Mouse (Mus musculus) CD4-positive, CD25-positive, alpha-beta regulatory T cell, adult 4 months (primary cell): ENCODE data around the gene Arfgap2. TPM values are rescaled to one million over a fixed set of nuclear protein-coding genes. Genes with fewer than 3 reads are reported as not detected.

Experiments used
- ATAC-seq: one replicate; pipeline ENCODE4 v1.8.0; 2017
- polyA plus RNA-seq, 2 experiments: library from polyadenylated mRNA; unstranded; fragments of 100-300 nt; shearing (Covaris generic); gene quantifications; one replicate each; pipeline ENCODE4 v1.2.1; 2017

The Arfgap2 gene
- polyA plus RNA-seq, 2 experiments from 2014 or later, result 87.2 to 143 TPM

GRCm38 (mm10) chr2:91308680-91309079 is 43.9 kb downstream of the Arfgap2 start:
- ATAC-seq, result no peak

GRCm38 (mm10) chr2:91309546-91309945 is 44.8 kb downstream of the Arfgap2 start:
- ATAC-seq, result no peak

DNA sequence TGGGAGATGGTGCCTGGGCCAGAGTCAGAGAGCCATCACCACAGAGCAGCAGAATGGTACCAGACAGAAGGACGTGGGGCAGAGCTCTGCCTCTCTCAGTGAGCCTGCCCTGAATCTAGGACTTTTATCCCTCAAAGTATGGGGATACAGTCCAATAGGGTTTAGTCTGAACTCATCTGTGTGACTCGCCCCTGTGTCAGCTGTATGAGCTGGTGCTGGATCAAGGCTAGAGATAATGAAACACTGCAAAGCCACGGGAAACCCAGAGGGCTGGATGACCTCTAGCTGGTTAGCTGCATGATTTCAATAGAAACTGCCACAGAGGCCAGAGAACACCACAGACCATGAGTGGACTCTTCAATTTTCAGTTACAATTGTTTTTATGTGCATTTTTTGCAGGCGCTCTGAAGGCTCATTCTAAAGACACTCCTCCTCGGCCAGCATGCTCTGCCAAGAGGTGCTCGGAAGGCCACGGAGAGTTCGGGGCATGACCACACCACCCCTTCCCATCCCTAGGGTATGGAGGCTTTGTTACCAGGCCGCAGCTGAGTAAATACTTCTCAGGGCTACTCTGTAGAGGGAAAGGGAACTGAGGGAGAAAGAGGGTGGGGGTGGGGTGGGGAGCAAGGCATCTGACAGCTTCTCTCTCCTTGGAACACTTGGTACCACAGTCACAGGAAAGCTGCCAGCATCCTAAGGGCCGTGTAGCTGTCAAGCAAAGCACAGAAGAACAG is 48.0 kb downstream of the Arfgap2 start:
- no peak for ATAC-seq

GRCm38 (mm10) chr2:91314184-91314583 is 49.4 kb downstream of the Arfgap2 start:
- ATAC-seq, result no peak

DNA sequence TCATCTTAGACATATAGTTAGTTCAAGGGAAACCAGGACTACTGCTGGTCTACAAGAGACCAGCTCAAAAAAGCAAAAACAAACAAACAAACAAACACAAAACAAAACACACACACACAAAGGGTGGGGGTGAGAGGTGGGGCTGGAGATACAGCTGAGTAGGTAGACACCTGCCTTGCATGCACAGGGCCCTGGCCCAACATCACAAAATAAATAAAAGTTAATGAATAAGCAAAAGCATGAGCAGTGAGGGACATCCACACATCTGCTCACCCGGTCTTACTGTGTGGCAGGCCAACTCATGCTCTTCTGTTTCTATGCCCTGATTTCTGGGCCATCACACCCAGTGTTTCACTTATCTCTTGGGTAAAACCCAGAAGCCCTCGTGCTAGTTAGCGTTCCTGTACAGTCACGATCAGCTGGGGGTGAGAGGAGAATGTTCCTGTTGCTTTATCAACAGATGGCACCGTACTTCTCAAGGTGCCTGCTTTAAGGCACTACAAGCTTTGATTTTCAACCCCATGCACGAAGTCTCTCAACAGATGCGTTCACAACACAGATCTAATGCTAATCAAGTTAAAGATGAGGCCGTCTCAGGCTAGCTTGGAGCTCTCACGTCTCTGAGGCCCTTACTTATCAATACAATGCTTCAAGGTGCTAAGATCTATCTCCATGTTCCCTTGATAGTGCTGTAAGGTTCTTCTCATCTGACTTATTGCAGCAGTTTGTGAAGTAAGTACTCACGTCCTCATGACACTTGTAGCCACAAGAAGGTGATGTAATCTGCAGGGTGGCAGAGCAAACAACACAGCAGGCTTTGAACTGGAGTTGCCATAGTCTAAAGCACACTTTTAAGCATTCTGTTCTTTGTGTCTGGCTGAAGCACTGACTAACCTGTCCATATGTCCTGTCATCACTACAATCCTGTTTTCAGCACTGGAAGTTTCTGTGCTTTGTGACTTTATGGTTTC is 56.1 kb downstream of the Arfgap2 start:
- ATAC-seq, result no peak

DNA sequence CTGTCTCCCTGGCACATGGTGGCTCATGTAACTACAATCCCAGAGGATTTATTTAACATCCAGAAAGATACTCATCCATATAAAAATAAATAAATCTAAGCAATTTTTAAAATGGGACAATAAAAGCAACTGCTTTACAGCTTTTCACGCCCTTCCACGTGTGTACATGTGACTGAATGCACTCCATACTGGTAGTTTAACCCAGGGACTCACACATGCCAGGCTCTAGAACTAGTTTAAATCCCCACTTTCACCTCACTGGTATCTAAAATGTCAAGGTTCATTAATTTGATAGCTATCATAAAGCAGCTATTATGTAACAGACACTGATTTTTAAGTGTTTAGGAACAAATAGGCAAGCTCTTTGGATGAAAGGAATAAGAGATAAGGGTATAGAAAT is 57.1 kb downstream of the Arfgap2 start:
- no peak for ATAC-seq

DNA sequence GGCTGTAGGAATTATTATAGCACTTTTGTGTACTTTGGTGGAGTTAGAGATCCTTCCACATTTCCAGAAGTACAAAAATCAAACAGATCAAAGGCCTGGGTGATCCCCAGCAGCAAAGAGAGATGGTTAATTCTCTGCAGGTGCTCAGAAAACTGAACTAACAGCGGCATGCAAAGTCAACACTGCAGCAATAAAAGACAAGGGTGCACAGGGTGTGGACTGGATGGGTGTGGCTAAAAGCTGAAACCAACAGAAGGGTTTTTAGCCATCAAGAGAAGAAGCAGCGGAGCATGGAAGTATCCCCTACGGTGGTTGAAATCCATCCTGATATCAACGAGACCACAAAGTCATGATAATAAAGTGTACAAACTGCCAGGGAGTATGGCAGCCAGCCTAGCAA is 57.7 kb downstream of the Arfgap2 start:
- ATAC-seq, result no peak

GRCm38 (mm10) chr2:91324346-91324745 is 59.6 kb downstream of the Arfgap2 start:
- ATAC-seq, result no peak

GRCm38 (mm10) chr2:91324761-91325421 is 60.1 kb downstream of the Arfgap2 start:
- no peak for ATAC-seq

Other genes with a start within 250 kb of the Arfgap2 start
- gene Rapsn, start 229.4 kb upstream of the Arfgap2 start, polyA plus RNA-seq, result 1 to 10 TPM; 5.4 to 7.7 TPM
- 100 to 1,000 TPM; 198 to 201 TPM for gene Psmc3, start 211.0 kb upstream of the Arfgap2 start, polyA plus RNA-seq
- gene Slc39a13, start 194.6 kb upstream of the Arfgap2 start, polyA plus RNA-seq, result 10 to 100 TPM; 33.1 to 55.2 TPM
- under 1 TPM in 1 of 2 experiments, not detected in 1; 0.49 TPM for gene Spi1, start 182.6 kb upstream of the Arfgap2 start, polyA plus RNA-seq
- not detected for gene Mybpc3, start 146.8 kb upstream of the Arfgap2 start, polyA plus RNA-seq
- 10 to 100 TPM; 58.7 to 84.7 TPM for gene Madd, start 81.1 kb upstream of the Arfgap2 start, polyA plus RNA-seq
- 1 to 10 TPM; 1.4 to 1.8 TPM for gene Nr1h3, start 62.1 kb upstream of the Arfgap2 start, polyA plus RNA-seq
- 10 to 100 TPM; 17.9 to 25.7 TPM for gene Acp2, start 62.1 kb upstream of the Arfgap2 start, polyA plus RNA-seq
- gene Ddb2, start 28.0 kb upstream of the Arfgap2 start, polyA plus RNA-seq, result 10 to 100 TPM; 79.4 to 79.5 TPM
- 1 to 10 TPM in 1 of 2 experiments, under 1 TPM in 1; 0.69 to 1.4 TPM for gene Pacsin3, start 9.0 kb upstream of the Arfgap2 start, polyA plus RNA-seq
- gene 1110051M20Rik, start 179.7 kb downstream of the Arfgap2 start, polyA plus RNA-seq, result 10 to 100 TPM; 40.3 to 55.7 TPM
- gene Lrp4, start 192.5 kb downstream of the Arfgap2 start, polyA plus RNA-seq, result under 1 TPM; 0.10 to 0.19 TPM